Mouse (Mus musculus): ENCODE results near the gene Ogg1. TPM values are rescaled to one million over a fixed set of nuclear protein-coding genes. Genes with fewer than 3 reads are reported as not detected.

The Ogg1 gene
- polyA plus RNA-seq (2015; fragmentation: Nextera tagmentation; extraction: Ambion mirVana): 3.8 and 4.2 TPM in 2 replicates

GRCm38 (mm10) chr6:113326533-113327315 is at the start of gene Ogg1:
Gene Ogg1 (plus strand): TSS chr6:113326972.
- ATAC-seq (peak; percentile 97), DNase-seq (peak; percentile 98)
- H3K4me3 ChIP-seq (ENCODE audit: low read depth, low read length): peak within 1 kb of the TSS; percentile 66
- H3K9ac ChIP-seq (replicated peaks): peak within 1 kb of the TSS; percentile 64
- TF ChIP-seq CTCF (IDR thresholded peaks at IDR 0.05; ENCODE audit: low read depth) (no peak; the same call in 1 of the 2 replicates), EP300 (IDR thresholded peaks at IDR 0.05; ENCODE audit: low read depth) (peak; percentile 79)
- peak within 1 kb of the TSS; percentile 95 for H3K4me2 ChIP-seq (ENCODE audit: low read depth, low read length)
- no peaks in the 10 kb centered on the region for H3K9me3 ChIP-seq (ENCODE audit: low read length)
- H3K36me3 ChIP-seq (replicated peaks; ENCODE audit: insufficient read depth, low read length): peaks cover 40% of the 10 kb centered on the region
- H3K4me1 ChIP-seq (ENCODE audit: insufficient read depth): peaks cover 9% of the 10 kb centered on the region
- H3K27ac ChIP-seq (ENCODE audit: low read depth): peak within 1 kb of the TSS; percentile 87
- under 1% methylated on average over 52 of the region's 52 CpGs for WGBS (ENCODE audit: insufficient replicate concordance)
- no peaks in the 10 kb centered on the region for H3K27me3 ChIP-seq (ENCODE audit: insufficient read depth, low read length)

- 76% methylated on average over 6 of the region's 6 CpGs for WGBS (ENCODE audit: insufficient replicate concordance)
- no peak for TF ChIP-seq EP300 (IDR thresholded peaks at IDR 0.05; ENCODE audit: low read depth)
- no peak for TF ChIP-seq CTCF (IDR thresholded peaks at IDR 0.05; ENCODE audit: low read depth)
- Histone ChIP-seq H3K9ac (replicated peaks) (no peak overlapping the region), H3K27me3 (ENCODE audit: insufficient read depth, low read length) (peaks cover 28% of the 10 kb centered on the region), H3K4me1 (ENCODE audit: insufficient read depth) (peaks cover 3% of the 10 kb centered on the region; the same call in 1 of the 2 replicates), H3K4me3 (ENCODE audit: low read depth, low read length) (no peak overlapping the region), H3K36me3 (replicated peaks; ENCODE audit: insufficient read depth, low read length) (peaks cover 14% of the 10 kb centered on the region), H3K9me3 (ENCODE audit: low read length) (no peaks in the 10 kb centered on the region), H3K4me2 (ENCODE audit: low read depth, low read length) (no peak overlapping the region), H3K27ac (ENCODE audit: low read depth) (no peak overlapping the region)
- DNase-seq (no peak), ATAC-seq (no peak)
These were observed 45.1 kb upstream of the Ogg1 start for GRCm38 (mm10) chr6:113281676-113282075.

GRCm38 (mm10) chr6:113282101-113282802 is 44.5 kb upstream of the Ogg1 start, which contains the start of gene Cpne9:
Gene Cpne9 (plus strand): TSS chr6:113282307.
- Histone ChIP-seq H3K27ac (ENCODE audit: low read depth) (no peak within 1 kb of the TSS), H3K4me1 (ENCODE audit: insufficient read depth) (peaks cover 3% of the 10 kb centered on the region; the same call in 1 of the 2 replicates), H3K9me3 (ENCODE audit: low read length) (no peaks in the 10 kb centered on the region), H3K27me3 (ENCODE audit: insufficient read depth, low read length) (peaks cover 28% of the 10 kb centered on the region), H3K36me3 (replicated peaks; ENCODE audit: insufficient read depth, low read length) (peaks cover 11% of the 10 kb centered on the region), H3K4me3 (ENCODE audit: low read depth, low read length) (no peak within 1 kb of the TSS), H3K9ac (replicated peaks) (no peak within 1 kb of the TSS), H3K4me2 (ENCODE audit: low read depth, low read length) (no peak within 1 kb of the TSS)
- DNase-seq (peak; percentile 23), ATAC-seq (no peak)
- no peak for TF ChIP-seq EP300 (IDR thresholded peaks at IDR 0.05; ENCODE audit: low read depth)
- no peak for TF ChIP-seq CTCF (IDR thresholded peaks at IDR 0.05; ENCODE audit: low read depth)
- WGBS (ENCODE audit: insufficient replicate concordance): 7% methylated on average over 37 of the region's 37 CpGs

- WGBS (ENCODE audit: insufficient replicate concordance): 5% methylated on average over 22 of the region's 22 CpGs
- Histone ChIP-seq H3K4me2 (ENCODE audit: low read depth, low read length) (no peak overlapping the region), H3K27me3 (ENCODE audit: insufficient read depth, low read length) (peaks cover 28% of the 10 kb centered on the region), H3K4me1 (ENCODE audit: insufficient read depth) (peaks cover 3% of the 10 kb centered on the region; the same call in 1 of the 2 replicates), H3K4me3 (ENCODE audit: low read depth, low read length) (no peak overlapping the region), H3K27ac (ENCODE audit: low read depth) (no peak overlapping the region), H3K36me3 (replicated peaks; ENCODE audit: insufficient read depth, low read length) (peaks cover 5% of the 10 kb centered on the region; the same call in 1 of the 2 replicates), H3K9me3 (ENCODE audit: low read length) (no peaks in the 10 kb centered on the region), H3K9ac (replicated peaks) (no peak overlapping the region)
- no peak for TF ChIP-seq CTCF (IDR thresholded peaks at IDR 0.05; ENCODE audit: low read depth)
- no peak for TF ChIP-seq EP300 (IDR thresholded peaks at IDR 0.05; ENCODE audit: low read depth)
- ATAC-seq (no peak), DNase-seq (no peak)
These were observed 43.8 kb upstream of the Ogg1 start for GRCm38 (mm10) chr6:113282969-113283368.

GRCm38 (mm10) chr6:113283500-113283899 is 43.3 kb upstream of the Ogg1 start:
- WGBS (ENCODE audit: insufficient replicate concordance): 19% methylated on average over 6 of the region's 6 CpGs
- Histone ChIP-seq H3K27ac (ENCODE audit: low read depth) (no peak overlapping the region), H3K36me3 (replicated peaks; ENCODE audit: insufficient read depth, low read length) (0 out of 2 replicates have a peak, but pooled peaks cover 3% of the 10 kb centered on the region), H3K9ac (replicated peaks) (no peak overlapping the region), H3K9me3 (ENCODE audit: low read length) (no peaks in the 10 kb centered on the region), H3K4me3 (ENCODE audit: low read depth, low read length) (no peak overlapping the region), H3K27me3 (ENCODE audit: insufficient read depth, low read length) (peaks cover 28% of the 10 kb centered on the region), H3K4me2 (ENCODE audit: low read depth, low read length) (no peak overlapping the region), H3K4me1 (ENCODE audit: insufficient read depth) (peaks cover 3% of the 10 kb centered on the region; the same call in 1 of the 2 replicates)
- DNase-seq: no peak
- no peak for ATAC-seq
- TF ChIP-seq EP300 (IDR thresholded peaks at IDR 0.05; ENCODE audit: low read depth): no peak
- no peak for TF ChIP-seq CTCF (IDR thresholded peaks at IDR 0.05; ENCODE audit: low read depth)

- H3K27me3 ChIP-seq (ENCODE audit: insufficient read depth, low read length): peaks cover 28% of the 10 kb centered on the region
- TF ChIP-seq CTCF (IDR thresholded peaks at IDR 0.05; ENCODE audit: low read depth): no peak
These were observed 41.8 kb upstream of the Ogg1 start for GRCm38 (mm10) chr6:113284931-113285330.

More at GRCm38 (mm10) chr6:113284931-113285330, 41.8 kb upstream of the Ogg1 start:
- H3K4me2 ChIP-seq (ENCODE audit: low read depth, low read length): no peak overlapping the region
- WGBS (ENCODE audit: insufficient replicate concordance): 53% methylated on average over 3 of the region's 3 CpGs
- no peak overlapping the region for H3K9ac ChIP-seq (replicated peaks)
- no peak for ATAC-seq
- no peak overlapping the region for H3K4me3 ChIP-seq (ENCODE audit: low read depth, low read length)
- peaks cover 3% of the 10 kb centered on the region; the same call in 1 of the 2 replicates for H3K4me1 ChIP-seq (ENCODE audit: insufficient read depth)
- no peaks in the 10 kb centered on the region for H3K9me3 ChIP-seq (ENCODE audit: low read length)
- no peaks in the 10 kb centered on the region for H3K36me3 ChIP-seq (replicated peaks; ENCODE audit: insufficient read depth, low read length)
- no peak for DNase-seq
- H3K27ac ChIP-seq (ENCODE audit: low read depth): no peak overlapping the region

Data from liver, postnatal 0 days (tissue).